Mouse (Mus musculus) CD4-positive helper T cell, adult 2 months (primary cell): ENCODE measurements around the gene Sec61b.

Source experiments
- DNase-seq: peaks from one replicate; pipeline ENCODE4 v3.0.0-alpha.2; 2012; ENCODE audit warnings: low read depth, missing footprints, low spot score

Gene Sec61b

GRCm38 (mm10) chr4:47473968-47474729 lies at the start of gene Sec61b, which contains the start of gene Alg2:
Gene Sec61b (plus strand): TSS chr4:47474658.
Gene Alg2 (minus strand): TSS chr4:47474333.
- peak; percentile 98 for DNase-seq

GRCm38 (mm10) chr4:47425247-47425830 lies 49.1 kb upstream of the Sec61b start:
- peak; percentile 11 for DNase-seq

GRCm38 (mm10) chr4:47427606-47428005 lies 46.9 kb upstream of the Sec61b start:
- no peak for DNase-seq

GRCm38 (mm10) chr4:47430557-47430956 lies 43.9 kb upstream of the Sec61b start:
- DNase-seq = no peak

- no peak for DNase-seq
Measured at GRCm38 (mm10) chr4:47431081-47431480, 43.4 kb upstream of the Sec61b start.

- DNase-seq = no peak
Measured at GRCm38 (mm10) chr4:47432766-47433165, 41.7 kb upstream of the Sec61b start.

GRCm38 (mm10) chr4:47435131-47435530 lies 39.3 kb upstream of the Sec61b start:
- DNase-seq = no peak

- DNase-seq = no peak
Measured at GRCm38 (mm10) chr4:47435566-47436360, 38.7 kb upstream of the Sec61b start.

- peak; percentile 71 for DNase-seq
Measured at GRCm38 (mm10) chr4:47437365-47438340, 36.8 kb upstream of the Sec61b start.

GRCm38 (mm10) chr4:47438956-47439355 lies 35.5 kb upstream of the Sec61b start:
- no peak for DNase-seq

- DNase-seq = no peak
Measured at GRCm38 (mm10) chr4:47440951-47441350, 33.5 kb upstream of the Sec61b start.

- DNase-seq = no peak
Measured at GRCm38 (mm10) chr4:47448526-47448925, 25.9 kb upstream of the Sec61b start.

GRCm38 (mm10) chr4:47449116-47449515 lies 25.3 kb upstream of the Sec61b start:
- no peak for DNase-seq

GRCm38 (mm10) chr4:47449586-47450522 lies 24.6 kb upstream of the Sec61b start:
- no peak for DNase-seq

GRCm38 (mm10) chr4:47467196-47467595 lies 7.3 kb upstream of the Sec61b start:
- no peak for DNase-seq

- DNase-seq = no peak
Measured at GRCm38 (mm10) chr4:47473586-47473967, 881 bp upstream of the Sec61b start.

GRCm38 (mm10) chr4:47474730-47475643 lies 529 bp downstream of the Sec61b start:
- peak; percentile 21 for DNase-seq

GRCm38 (mm10) chr4:47477539-47477938 lies 3.1 kb downstream of the Sec61b start:
- no peak for DNase-seq

- DNase-seq = no peak
Measured at GRCm38 (mm10) chr4:47480095-47480494, 5.6 kb downstream of the Sec61b start.
